Mouse (Mus musculus) CD4-positive, CD25-positive, alpha-beta regulatory T cell, adult 2 months (primary cell): ENCODE measurements at regions not wholly inside any gene's neighbourhood (a gene's known extent, or its start where the extent isn't known, plus 50 kb on each side); places are given as distances from the start of the nearest gene placed in this dataset.
"Not testable (repeated sequence)": the region's sequence is repeated elsewhere in the genome, so short reads cannot be mapped to it uniquely, and the experiment has no call there.

Experiments used
- DNase-seq: peaks from one replicate; pipeline ENCODE4 v3.0.0-alpha.2; 2012; ENCODE audit warnings: low read depth, low spot score

DNA sequence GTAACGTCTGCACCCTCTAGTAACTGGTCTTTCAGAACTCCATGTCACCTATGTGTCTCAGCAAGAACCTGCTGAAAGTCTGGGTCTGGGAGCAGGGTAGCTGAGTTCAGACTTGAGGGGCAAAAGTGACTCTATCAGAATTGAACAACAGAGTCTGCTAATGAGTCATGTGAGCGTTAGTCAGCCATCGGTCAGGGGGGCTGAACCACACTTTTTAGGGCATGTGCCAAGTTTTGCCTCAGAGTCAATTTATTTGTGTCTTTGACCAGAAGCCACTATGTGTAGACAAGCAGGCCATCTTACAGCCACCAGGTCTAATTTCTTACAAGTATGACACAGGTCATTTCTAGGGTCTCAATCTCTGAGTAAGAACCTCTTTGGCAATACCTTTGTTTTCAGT is 115.9 kb upstream of the Gm11146 start:
- not testable (repeated sequence) for DNase-seq

- no peak for DNase-seq
Observed at GRCm38 (mm10) chr16:77704726-77705125, 102.8 kb upstream of the Gm11146 start.

GRCm38 (mm10) chr16:77695443-77695842 is 93.5 kb upstream of the Gm11146 start:
- no peak for DNase-seq

- no peak for DNase-seq
Observed at GRCm38 (mm10) chr16:77687056-77687839, 85.4 kb upstream of the Gm11146 start.

DNA sequence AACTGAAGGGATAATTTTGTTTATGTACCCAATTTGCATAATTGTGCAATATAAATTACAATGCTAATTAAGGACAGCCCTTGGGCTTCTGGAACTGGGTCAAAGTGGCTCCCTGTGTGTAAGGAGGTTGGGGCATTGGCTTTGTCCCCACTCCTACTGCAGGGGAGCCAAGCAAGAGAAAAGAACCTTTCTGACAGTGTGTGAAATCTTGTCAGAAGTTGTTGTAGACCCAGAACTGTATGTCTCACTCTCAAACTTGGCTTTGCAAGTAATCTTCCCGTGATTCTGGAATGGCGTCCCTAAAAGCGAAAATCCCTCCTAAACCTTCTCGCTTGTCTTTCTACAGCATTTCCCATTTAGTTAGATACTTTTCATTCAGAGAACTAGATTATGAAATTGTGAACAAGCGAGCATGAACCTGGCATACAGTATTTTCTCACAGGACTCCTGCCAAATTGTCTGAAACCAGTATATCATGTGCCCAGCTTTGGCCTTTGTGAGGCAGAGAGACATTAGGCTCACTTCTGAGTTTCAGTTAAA is 83.8 kb upstream of the Gm11146 start:
- no peak for DNase-seq

- no peak for DNase-seq
Observed at GRCm38 (mm10) chr16:77684521-77684920, 82.6 kb upstream of the Gm11146 start.

GRCm38 (mm10) chr16:77679234-77679633 is 77.3 kb upstream of the Gm11146 start:
- DNase-seq = no peak

DNA sequence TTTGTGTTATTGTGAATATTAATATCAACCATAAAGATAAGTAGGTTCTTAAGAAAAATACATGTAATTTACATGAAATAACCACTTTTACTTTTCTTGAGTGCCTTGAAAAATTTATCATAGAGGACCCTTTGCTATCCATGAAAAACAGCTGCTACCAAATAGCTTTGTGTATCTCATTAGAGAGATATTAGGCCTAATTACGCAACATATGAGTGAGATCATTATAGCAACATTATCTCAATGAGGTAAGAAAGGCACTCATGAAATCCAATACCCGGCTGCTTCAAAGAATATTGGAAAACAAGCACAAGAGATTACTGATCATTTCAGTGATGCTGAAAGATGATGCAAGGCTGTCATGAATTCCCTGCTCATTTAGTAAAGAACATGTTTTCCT is 74.9 kb upstream of the Gm11146 start:
- DNase-seq = no peak

GRCm38 (mm10) chr16:77675885-77676597 is 74.1 kb upstream of the Gm11146 start:
- DNase-seq = no peak

DNA sequence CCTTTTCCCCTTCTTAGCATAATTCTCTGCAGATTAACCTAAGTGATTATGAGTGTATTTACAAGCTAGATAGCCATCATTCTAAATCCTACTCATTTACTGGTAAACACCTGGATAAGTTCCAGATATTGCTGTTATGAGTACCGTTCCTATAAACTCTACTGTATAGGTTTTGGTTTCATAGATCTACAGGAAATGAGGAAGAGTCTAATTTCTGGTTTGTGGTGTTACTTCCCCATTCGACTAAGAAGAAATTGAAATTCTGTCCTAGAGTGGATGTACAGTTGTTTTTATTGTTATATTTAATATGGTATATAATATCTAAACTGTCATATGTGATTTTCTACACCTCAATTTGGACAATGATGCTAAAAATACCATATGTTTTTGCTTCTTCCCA is 69.4 kb upstream of the Gm11146 start:
- no peak for DNase-seq

DNA sequence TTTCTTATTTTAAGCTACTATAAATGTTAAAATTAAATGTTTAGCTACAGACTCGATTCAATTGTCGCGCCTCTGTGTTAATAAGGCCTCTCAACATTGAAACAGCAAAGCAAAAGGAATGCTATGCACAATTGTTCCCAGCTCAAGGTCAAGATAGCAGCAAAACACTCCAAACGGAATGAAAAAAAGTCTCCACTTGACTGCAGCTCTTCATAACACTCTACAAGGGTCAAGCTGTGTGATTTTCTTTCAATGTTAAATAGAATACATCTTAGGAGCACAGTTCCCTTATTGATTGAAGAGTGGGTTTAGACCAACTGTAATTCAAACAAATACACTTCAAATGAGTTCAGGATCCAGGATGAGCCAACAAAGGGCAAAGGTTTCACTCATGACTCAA is 63.9 kb upstream of the Gm11146 start:
- no peak for DNase-seq

DNA sequence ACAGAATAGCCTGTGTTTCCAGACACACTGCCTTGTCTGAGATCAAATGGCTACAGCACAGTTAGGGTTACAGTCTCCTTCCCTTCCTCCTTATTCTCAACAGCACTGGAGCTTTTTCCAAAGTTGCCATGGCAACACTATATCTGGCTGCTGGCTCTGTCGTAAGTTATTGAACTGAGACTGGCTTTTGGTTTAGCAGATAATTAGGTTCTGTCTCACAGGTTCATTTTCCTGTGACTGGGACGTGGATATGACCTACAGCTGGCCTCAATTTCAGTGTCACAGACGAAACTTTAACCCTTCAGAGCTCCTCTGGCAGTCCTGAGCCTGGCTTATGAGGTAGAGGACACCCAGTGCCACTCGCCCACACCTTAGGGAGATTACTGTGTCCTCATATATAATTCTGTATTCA is 60.2 kb upstream of the Gm11146 start:
- no peak for DNase-seq

GRCm38 (mm10) chr16:77653306-77653705 is 51.4 kb upstream of the Gm11146 start:
- no peak for DNase-seq
